Mouse (Mus musculus) kidney, postnatal 0 days (tissue): ENCODE measurements around the gene Naxd. TPM values are rescaled to one million over a fixed set of nuclear protein-coding genes. Genes with fewer than 3 reads are reported as not detected.

ENCODE experiments used
- ATAC-seq: fragments of 200-750 bp; cut with Nextera tagmentation; replicated peaks from 2 replicates; pipeline ENCODE4 v1.8.0; 2017; ENCODE audit warnings: low read depth, moderate number of reproducible peaks, moderate TSS enrichment, moderate library complexity; ENCODE audit not compliant: low FRiP score
- DNase-seq: peaks from one replicate; pipeline ENCODE4 v3.0.0-alpha.2; 2016; ENCODE audit warnings: low spot score
- H3K27ac ChIP-seq: fragments of 300-500 bp; sonication (generic); 2 replicates; pipeline ENCODE4 v1.5.1; 2014; ENCODE audit warnings: mild to moderate bottlenecking
- H3K27me3 ChIP-seq: fragments of 300-500 bp; sonication (generic); 2 replicates; pipeline ENCODE4 v1.6.1; 2014; ENCODE audit warnings: low read length, mixed read lengths; ENCODE audit not compliant: insufficient read depth
- H3K36me3 ChIP-seq: fragments of 300-500 bp; sonication (generic); 2 replicates; pipeline ENCODE4 v1.6.1; 2014; ENCODE audit warnings: low read length, mixed read lengths; ENCODE audit not compliant: insufficient read depth
- H3K4me1 ChIP-seq: fragments of 300-500 bp; sonication (generic); replicated peaks from 2 replicates; pipeline ENCODE4 v1.6.1; 2014; ENCODE audit warnings: antibody characterized with exemption, low read length, mixed read lengths; ENCODE audit not compliant: insufficient read depth
- H3K4me2 ChIP-seq: fragments of 300-500 bp; sonication (generic); 2 replicates; pipeline ENCODE4 v1.6.1; 2014; ENCODE audit warnings: mild to moderate bottlenecking, low read length, moderate library complexity, mixed read lengths
- H3K4me3 ChIP-seq: fragments of 300-500 bp; sonication (generic); replicated peaks from 2 replicates; pipeline ENCODE4 v1.5.1; 2014; ENCODE audit warnings: low read depth, low read length
- H3K9ac ChIP-seq: fragments of 300-500 bp; sonication (generic); 2 replicates; pipeline ENCODE4 v1.6.1; 2014; ENCODE audit warnings: low read depth, low read length
- H3K9me3 ChIP-seq: fragments of 300-500 bp; sonication (generic); replicated peaks from 2 replicates; pipeline ENCODE4 v1.6.1; 2016; ENCODE audit warnings: low read length, inconsistent platforms, mixed read lengths
- CTCF ChIP-seq: IDR thresholded peaks from 2 replicates; pipeline ENCODE4 v1.5.1; 2016; ENCODE audit warnings: antibody characterized with exemption, low read depth, mild to moderate bottlenecking, moderate library complexity
- WGBS: fragments of 180-500 bp; shearing (Covaris S2); extraction: QIAGEN DNeasy Blood & Tissue Kit; methylation state at CpG from one replicate; pipeline ENCODE4 v1.1.7; 2014; 5-methylcytosine and 5-hydroxymethylcytosine counted together
- polyA plus RNA-seq: library from polyadenylated mRNA; unstranded; fragments of >200 nt; fragmentation: Nextera tagmentation; extraction: Ambion mirVana; gene quantifications from 2 replicates; pipeline ENCODE4 v1.2.1, GENCODE M21; 2015

The Naxd gene
- polyA plus RNA-seq, 1 experiment from 2014 or later: 111 TPM

- H3K36me3 ChIP-seq: peaks cover 32% of the 10 kb centered on the region
- H3K9ac ChIP-seq: no peak overlapping the region
- no peak for ATAC-seq
- 85% methylated on average over 18 of the region's 18 CpGs for WGBS
- no peak overlapping the region for H3K27ac ChIP-seq
- TF ChIP-seq CTCF: no peak
- DNase-seq: no peak
- H3K4me3 ChIP-seq: no peak overlapping the region
- no peak overlapping the region for H3K4me2 ChIP-seq
- H3K4me1 ChIP-seq: no peaks in the 10 kb centered on the region
- no peaks in the 10 kb centered on the region for H3K9me3 ChIP-seq
- H3K27me3 ChIP-seq: no peaks in the 10 kb centered on the region
Measured at GRCm38 (mm10) chr8:11530155-11530770, 33.0 kb downstream of the Naxd start.

DNA sequence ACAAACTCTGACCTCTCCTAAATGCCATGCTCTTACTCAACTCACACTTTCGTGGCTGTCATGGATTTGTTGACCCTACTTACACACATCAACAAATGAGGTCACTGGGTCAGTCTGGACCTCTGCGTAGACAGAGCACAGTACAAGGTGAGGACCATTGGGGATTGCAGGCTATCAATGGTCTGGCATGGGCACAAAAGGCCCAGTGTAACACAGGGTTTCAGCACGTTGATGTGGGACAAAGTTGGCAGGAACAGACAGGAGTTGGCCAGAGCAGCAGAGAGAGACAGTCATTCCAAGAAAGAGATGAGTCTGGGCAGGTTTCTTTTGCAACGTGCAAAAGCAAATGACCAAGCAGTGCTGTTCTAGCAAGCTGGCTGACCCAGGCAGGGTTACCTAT lies 33.5 kb downstream of the Naxd start:
- ATAC-seq: no peak
- no peak for TF ChIP-seq CTCF

GRCm38 (mm10) chr8:11534494-11534893 lies 37.2 kb downstream of the Naxd start:
- no peak for DNase-seq
- 55% methylated on average over 9 of the region's 9 CpGs for WGBS
- Histone ChIP-seq H3K9ac (no peak overlapping the region), H3K4me1 (no peaks in the 10 kb centered on the region), H3K27me3 (no peaks in the 10 kb centered on the region), H3K4me2 (no peak overlapping the region), H3K9me3 (no peaks in the 10 kb centered on the region), H3K36me3 (peaks cover 31% of the 10 kb centered on the region; the same call in 1 of the 2 replicates), H3K4me3 (no peak overlapping the region), H3K27ac (no peak overlapping the region)
- TF ChIP-seq CTCF: no peak
- no peak for ATAC-seq

More for the DNA sequence above, 33.5 kb downstream of the Naxd start:
- Histone ChIP-seq H3K9ac (no peak overlapping the region), H3K27ac (no peak overlapping the region), H3K36me3 (peaks cover 30% of the 10 kb centered on the region), H3K4me2 (no peak overlapping the region), H3K4me1 (no peaks in the 10 kb centered on the region), H3K9me3 (no peaks in the 10 kb centered on the region), H3K4me3 (no peak overlapping the region), H3K27me3 (no peaks in the 10 kb centered on the region)
- DNase-seq: no peak
- WGBS: 75% methylated on average over 4 of the region's 4 CpGs

GRCm38 (mm10) chr8:11539049-11539448 lies 41.7 kb downstream of the Naxd start:
- 89% methylated on average over 4 of the region's 4 CpGs for WGBS

GRCm38 (mm10) chr8:11540182-11540581 lies 42.9 kb downstream of the Naxd start:
- no peak overlapping the region for H3K9ac ChIP-seq
- H3K9me3 ChIP-seq: no peaks in the 10 kb centered on the region
- no peak overlapping the region for H3K4me3 ChIP-seq
- WGBS: 96% methylated on average over 8 of the region's 8 CpGs
- H3K27ac ChIP-seq: no peak overlapping the region
- TF ChIP-seq CTCF: no peak
- no peak overlapping the region for H3K4me2 ChIP-seq
- H3K4me1 ChIP-seq: no peaks in the 10 kb centered on the region
- DNase-seq: no peak
- ATAC-seq: no peak
- peaks cover 22% of the 10 kb centered on the region; the same call in 1 of the 2 replicates for H3K36me3 ChIP-seq
- H3K27me3 ChIP-seq: no peaks in the 10 kb centered on the region

More at GRCm38 (mm10) chr8:11539049-11539448, 41.7 kb downstream of the Naxd start:
- no peak for DNase-seq
- Histone ChIP-seq H3K36me3 (peaks cover 25% of the 10 kb centered on the region; the same call in 1 of the 2 replicates), H3K9me3 (no peaks in the 10 kb centered on the region), H3K27ac (no peak overlapping the region), H3K4me1 (no peaks in the 10 kb centered on the region), H3K4me2 (no peak overlapping the region), H3K4me3 (no peak overlapping the region), H3K27me3 (no peaks in the 10 kb centered on the region), H3K9ac (no peak overlapping the region)
- no peak for ATAC-seq
- no peak for TF ChIP-seq CTCF

GRCm38 (mm10) chr8:11542031-11542430 lies 44.7 kb downstream of the Naxd start:
- no peak for TF ChIP-seq CTCF
- 79% methylated on average over 12 of the region's 12 CpGs for WGBS

GRCm38 (mm10) chr8:11542866-11543265 lies 45.6 kb downstream of the Naxd start:
- Histone ChIP-seq H3K9me3 (no peaks in the 10 kb centered on the region), H3K9ac (no peak overlapping the region), H3K4me2 (no peak overlapping the region), H3K4me3 (no peak overlapping the region), H3K36me3 (0 out of 2 replicates have a peak, but pooled peaks cover 19% of the 10 kb centered on the region), H3K27ac (no peak overlapping the region), H3K4me1 (no peaks in the 10 kb centered on the region), H3K27me3 (no peaks in the 10 kb centered on the region)
- ATAC-seq (no peak), DNase-seq (no peak)
- TF ChIP-seq CTCF: no peak
- WGBS: 76% methylated on average over 4 of the region's 4 CpGs

More at GRCm38 (mm10) chr8:11542031-11542430, 44.7 kb downstream of the Naxd start:
- ATAC-seq (0 out of 2 replicates have a peak, but pooled peaks have one; percentile 15), DNase-seq (no peak)
- Histone ChIP-seq H3K36me3 (peaks cover 23% of the 10 kb centered on the region; the same call in 1 of the 2 replicates), H3K27me3 (no peaks in the 10 kb centered on the region), H3K4me1 (no peaks in the 10 kb centered on the region), H3K9ac (no peak overlapping the region), H3K4me2 (no peak overlapping the region), H3K9me3 (no peaks in the 10 kb centered on the region), H3K4me3 (no peak overlapping the region), H3K27ac (no peak overlapping the region)
